Mouse (Mus musculus) myocyte (in vitro differentiated cells): Measurements from ENCODE around the gene Nrip1. TPM values are rescaled to one million over a fixed set of nuclear protein-coding genes. Genes with fewer than 3 reads are reported as not detected.

Experiments used
- H3K27me3 ChIP-seq: one replicate; pipeline ENCODE4 v1.6.1; 2011; ENCODE audit not compliant: control insufficient read depth, insufficient read depth, insufficient read length
- H3K36me3 ChIP-seq: one replicate; pipeline ENCODE4 v1.6.1; 2011; ENCODE audit not compliant: control insufficient read depth, insufficient read depth
- H3K4me2 ChIP-seq: one replicate; pipeline ENCODE4 v1.6.1; 2011; ENCODE audit warnings: low read depth, control low read depth
- H3K4me3 ChIP-seq: one replicate; pipeline ENCODE4 v1.5.1; 2011; ENCODE audit warnings: mild to moderate bottlenecking, control low read depth, moderate library complexity
- H3K79me2 ChIP-seq: one replicate; pipeline ENCODE4 v1.6.1; 2011; ENCODE audit not compliant: control insufficient read depth, insufficient read depth
- H3ac ChIP-seq: one replicate; pipeline ENCODE4 v1.6.1; 2011; ENCODE audit not compliant: control insufficient read depth, insufficient read length
- CEBPB ChIP-seq: IDR thresholded peaks from 2 replicates; pipeline ENCODE4 v1.6.1; 2011; ENCODE audit warnings: mild to moderate bottlenecking, moderate library complexity; ENCODE audit not compliant: poor library complexity, insufficient read depth, severe bottlenecking
- E2F4 ChIP-seq: IDR thresholded peaks from one replicate; pipeline ENCODE4 v1.6.1; 2011; ENCODE audit warnings: mild to moderate bottlenecking, control low read depth, moderate library complexity; ENCODE audit not compliant: insufficient read depth
- MAX ChIP-seq: IDR thresholded peaks from one replicate; pipeline ENCODE4 v1.6.1; 2011; ENCODE audit warnings: low read depth, mild to moderate bottlenecking, control low read depth
- MYOD1 ChIP-seq, 3 experiments: IDR thresholded peaks; one replicate each; pipeline ENCODE4 v1.6.1; 2011; ENCODE audit warnings: control low read depth in 2 of 3, low read depth in 2 of 3, mild to moderate bottlenecking in 2 of 3, moderate library complexity in 1 of 3; ENCODE audit not compliant: insufficient read length in 2 of 3, control insufficient read depth in 1 of 3
- MYOG ChIP-seq, 3 experiments: IDR thresholded peaks; one replicate each; pipeline ENCODE4 v1.6.1; 2011; ENCODE audit warnings: control low read depth in 2 of 3, low read depth in 2 of 3, mild to moderate bottlenecking in 2 of 3; ENCODE audit not compliant: insufficient read length in 2 of 3, control insufficient read depth in 1 of 3, insufficient read depth in 1 of 3
- POLR2A ChIP-seq: IDR thresholded peaks from one replicate; pipeline ENCODE4 v1.6.1; 2011; ENCODE audit warnings: low read depth, mild to moderate bottlenecking, control low read depth, moderate library complexity; ENCODE audit not compliant: insufficient read length
- POLR2AphosphoS2 ChIP-seq: IDR thresholded peaks from one replicate; pipeline ENCODE4 v1.6.1; 2011; ENCODE audit warnings: low read depth, control low read depth; ENCODE audit not compliant: insufficient read length
- REST ChIP-seq: IDR thresholded peaks from one replicate; pipeline ENCODE4 v1.6.1; 2011; ENCODE audit warnings: mild to moderate bottlenecking, control low read depth, moderate library complexity; ENCODE audit not compliant: insufficient read depth, insufficient read length
- SRF ChIP-seq: IDR thresholded peaks from one replicate; pipeline ENCODE4 v1.6.1; 2011; ENCODE audit warnings: low read depth; ENCODE audit not compliant: control insufficient read depth, insufficient read length
- TCF12 ChIP-seq: IDR thresholded peaks from one replicate; pipeline ENCODE4 v1.6.1; 2011; ENCODE audit warnings: mild to moderate bottlenecking, control low read depth; ENCODE audit not compliant: poor library complexity, insufficient read depth, severe bottlenecking
- TCF3 ChIP-seq: IDR thresholded peaks from one replicate; pipeline ENCODE4 v1.6.1; 2011; ENCODE audit warnings: low read depth, control low read depth; ENCODE audit not compliant: insufficient read length
- USF1 ChIP-seq: IDR thresholded peaks from one replicate; pipeline ENCODE4 v1.6.1; 2011; ENCODE audit warnings: low read depth, mild to moderate bottlenecking, control low read depth, moderate library complexity
- polyA plus RNA-seq: library from polyadenylated mRNA; unstranded; fragments of >200 nt; fragmentation: generic; extraction: Trizol; gene quantifications from one replicate; pipeline ENCODE4 v1.2.1, GENCODE M21; 2012; ENCODE audit warnings: missing spikeins

Gene Nrip1
- polyA plus RNA-seq, 1 experiment, result 3.9 TPM

DNA sequence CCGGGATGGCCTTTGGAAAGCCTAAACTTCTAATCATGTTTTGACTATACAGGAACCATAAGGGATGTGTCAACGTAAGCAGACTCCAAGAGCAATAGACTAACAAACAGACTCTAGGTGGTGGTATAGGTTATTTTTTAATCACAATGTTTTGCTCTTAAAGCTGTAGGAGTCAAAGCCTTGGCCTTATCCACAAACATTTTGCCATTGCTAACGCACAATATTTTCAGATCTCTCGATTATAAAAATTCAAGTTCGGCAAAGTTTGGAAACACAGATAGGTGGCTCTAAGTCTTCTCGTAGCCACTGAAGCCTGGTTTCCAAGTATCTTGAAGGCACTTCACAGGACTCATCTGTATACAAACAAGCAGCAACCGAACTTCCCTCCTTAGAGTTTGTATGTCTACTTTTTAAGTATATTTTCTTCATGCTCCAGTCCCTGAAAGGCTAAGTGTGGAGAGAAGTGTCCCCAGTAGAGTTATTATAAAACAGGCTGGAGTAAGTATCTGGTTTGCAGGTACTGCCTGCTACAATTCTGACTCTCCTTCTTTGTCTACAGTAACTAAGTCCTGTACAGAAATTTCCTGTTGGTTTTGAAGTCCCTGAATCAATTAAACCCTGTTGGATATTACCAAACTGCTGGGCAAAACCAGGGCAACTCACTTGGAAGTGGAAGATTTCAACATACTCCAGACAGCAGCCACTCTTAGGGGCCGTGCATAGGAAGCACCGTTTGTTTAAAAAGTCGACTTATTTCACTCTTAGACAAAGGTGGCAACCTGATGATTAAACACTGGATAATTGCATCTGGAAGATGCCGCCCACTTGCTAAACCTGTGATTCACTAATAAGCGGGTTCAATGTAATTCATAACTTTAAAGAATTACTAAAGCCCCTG lies 2.7 kb downstream of the Nrip1 start:
- Histone ChIP-seq H3K79me2 (peaks cover 61% of the 10 kb centered on the region), H3K36me3 (no peaks in the 10 kb centered on the region), H3ac (no peak overlapping the region), H3K4me3 (peak overlapping the region; percentile 50), H3K4me2 (peak overlapping the region; percentile 89), H3K27me3 (no peaks in the 10 kb centered on the region)
- no peak for TF ChIP-seq MAX
- TF ChIP-seq USF1, result no peak
- no peak for TF ChIP-seq REST
- TF ChIP-seq POLR2A, result no peak
- no peak for TF ChIP-seq CEBPB
- no peak for TF ChIP-seq MYOD1 (IDR thresholded peaks at IDR 0.05; ENCODE audit: control insufficient read depth in 1 of 3, insufficient read length in 2 of 3, low read depth in 2 of 3)
- no peak for TF ChIP-seq POLR2AphosphoS2
- TF ChIP-seq SRF, result no peak
- no peak for TF ChIP-seq E2F4
- TF ChIP-seq TCF12, result no peak
- TF ChIP-seq MYOG (IDR thresholded peaks at IDR 0.05; ENCODE audit: control insufficient read depth in 1 of 3, insufficient read depth in 1 of 3, insufficient read length in 2 of 3, low read depth in 2 of 3), result no peak
- TF ChIP-seq TCF3, result no peak

DNA sequence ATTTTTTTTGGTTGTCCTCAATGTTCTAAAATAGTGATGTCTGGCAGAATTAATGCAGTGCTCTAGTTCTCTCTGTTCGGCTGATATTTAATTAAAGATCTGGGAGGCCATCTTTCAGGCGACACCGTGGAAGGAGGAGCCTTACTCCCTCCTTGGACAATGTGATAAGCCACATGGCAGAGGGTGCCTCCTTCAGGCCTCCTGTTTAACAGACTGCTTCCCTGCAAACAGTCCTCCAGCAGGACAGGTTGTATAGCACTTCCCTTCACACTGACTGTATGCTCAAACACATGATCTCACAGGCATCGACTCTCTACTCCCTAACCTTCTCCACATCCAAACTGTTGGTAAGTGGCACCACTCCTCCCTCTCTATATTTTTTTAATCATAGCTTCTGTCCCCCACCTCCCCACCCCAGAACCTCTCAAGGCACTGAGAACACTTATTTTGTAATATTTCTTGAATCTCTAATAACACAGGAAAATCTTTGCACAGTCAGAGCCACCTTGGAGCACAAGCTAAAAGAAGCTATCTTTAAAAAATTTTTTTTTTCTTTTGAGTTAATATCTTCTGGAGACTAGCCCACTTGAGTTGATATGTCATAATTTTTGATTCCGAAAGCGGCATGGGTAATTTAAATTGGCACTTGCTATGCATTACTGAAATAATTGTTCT lies 3.4 kb downstream of the Nrip1 start:
- H3K79me2 ChIP-seq, result peaks cover 69% of the 10 kb centered on the region
- peak overlapping the region; percentile 89 for H3K4me2 ChIP-seq
- TF ChIP-seq POLR2A, result no peak
- TF ChIP-seq TCF12, result no peak
- TF ChIP-seq MYOG (IDR thresholded peaks at IDR 0.05; ENCODE audit: control insufficient read depth in 1 of 3, insufficient read depth in 1 of 3, insufficient read length in 2 of 3, low read depth in 2 of 3), result no peak
- no peak for TF ChIP-seq USF1
- no peak for TF ChIP-seq CEBPB
- no peak for TF ChIP-seq SRF
- TF ChIP-seq POLR2AphosphoS2, result no peak
- no peak for TF ChIP-seq E2F4
- no peak for TF ChIP-seq MAX
- TF ChIP-seq REST, result no peak
- no peak for TF ChIP-seq TCF3
- TF ChIP-seq MYOD1 (IDR thresholded peaks at IDR 0.05; ENCODE audit: control insufficient read depth in 1 of 3, insufficient read length in 2 of 3, low read depth in 2 of 3), result no peak

DNA sequence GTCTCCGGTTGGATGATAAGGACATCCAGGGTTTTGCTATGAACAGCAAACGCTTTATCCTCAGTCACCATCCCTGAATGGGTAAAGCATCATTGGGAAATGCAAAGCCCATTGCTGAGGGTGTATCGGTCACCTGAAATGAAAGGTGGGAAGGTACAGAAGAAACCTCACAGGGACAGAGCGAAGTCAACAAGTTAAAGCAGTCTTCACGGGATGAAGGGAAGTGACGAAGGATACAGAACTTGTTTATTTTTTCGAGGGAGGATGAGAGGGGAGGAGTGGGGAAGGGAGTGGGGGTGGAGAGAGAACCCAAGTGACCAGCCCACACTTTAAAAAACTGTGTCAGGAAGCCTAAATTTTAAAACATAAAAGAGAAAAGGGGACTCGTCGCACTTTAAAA lies 4.4 kb downstream of the Nrip1 start:
- Histone ChIP-seq H3K27me3 (no peaks in the 10 kb centered on the region), H3ac (no peak overlapping the region), H3K4me2 (no peak overlapping the region), H3K36me3 (no peaks in the 10 kb centered on the region), H3K4me3 (no peak overlapping the region), H3K79me2 (peaks cover 78% of the 10 kb centered on the region)
- TF ChIP-seq MYOD1 (IDR thresholded peaks at IDR 0.05; ENCODE audit: control insufficient read depth in 1 of 3, insufficient read length in 2 of 3, low read depth in 2 of 3) (no peak), USF1 (no peak), TCF12 (no peak), CEBPB (no peak), MYOG (IDR thresholded peaks at IDR 0.05; ENCODE audit: control insufficient read depth in 1 of 3, insufficient read depth in 1 of 3, insufficient read length in 2 of 3, low read depth in 2 of 3) (no peak), MAX (no peak), POLR2A (no peak), SRF (no peak), E2F4 (no peak)

More for the DNA sequence above, 3.4 kb downstream of the Nrip1 start:
- H3K27me3 ChIP-seq, result no peaks in the 10 kb centered on the region
- H3K4me3 ChIP-seq, result peak overlapping the region; percentile 50
- no peak overlapping the region for H3ac ChIP-seq
- H3K36me3 ChIP-seq, result no peaks in the 10 kb centered on the region

DNA sequence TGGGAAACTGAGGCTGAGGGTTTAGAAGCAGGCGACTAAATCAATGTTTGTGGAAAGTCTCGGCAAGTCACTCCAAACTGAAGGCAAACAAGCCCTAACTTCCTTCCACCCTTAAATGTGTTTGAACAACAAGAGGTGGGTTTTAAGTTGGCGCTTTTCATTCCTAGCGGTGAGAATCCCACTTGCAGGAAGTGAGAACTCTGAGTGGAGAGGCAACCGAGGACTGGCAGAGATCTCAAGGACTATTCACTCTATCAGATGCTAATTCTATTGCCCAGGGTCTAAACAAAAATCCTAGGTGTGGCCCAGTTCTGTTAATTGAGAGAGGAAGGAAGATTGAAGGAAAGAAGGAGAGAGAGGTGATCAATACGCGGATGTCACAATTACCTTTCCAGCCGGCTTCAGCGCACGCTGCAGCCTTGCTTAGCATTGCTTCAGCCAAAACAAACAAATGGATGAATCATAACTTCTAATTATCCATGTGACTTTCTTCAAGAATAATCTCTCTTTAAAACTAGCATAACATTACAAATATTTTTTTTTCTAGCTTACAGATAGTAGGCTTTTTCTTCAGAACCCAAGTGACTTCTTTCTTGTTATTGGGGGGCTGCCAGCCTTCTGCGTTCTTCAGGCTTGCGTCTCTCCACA lies 6.2 kb downstream of the Nrip1 start:
- no peak for TF ChIP-seq E2F4
- TF ChIP-seq CEBPB, result no peak
- TF ChIP-seq SRF, result no peak
- no peak for TF ChIP-seq TCF12
- no peak for TF ChIP-seq POLR2A
- no peak for TF ChIP-seq TCF3
- TF ChIP-seq REST, result no peak
- TF ChIP-seq USF1, result no peak
- TF ChIP-seq POLR2AphosphoS2, result no peak
- no peak for TF ChIP-seq MYOG (IDR thresholded peaks at IDR 0.05; ENCODE audit: control insufficient read depth in 1 of 3, insufficient read depth in 1 of 3, insufficient read length in 2 of 3, low read depth in 2 of 3)
- TF ChIP-seq MAX, result no peak
- TF ChIP-seq MYOD1 (IDR thresholded peaks at IDR 0.05; ENCODE audit: control insufficient read depth in 1 of 3, insufficient read length in 2 of 3, low read depth in 2 of 3), result no peak
- Histone ChIP-seq H3ac (no peak overlapping the region), H3K4me3 (no peak overlapping the region), H3K36me3 (no peaks in the 10 kb centered on the region), H3K79me2 (peaks cover 97% of the 10 kb centered on the region), H3K4me2 (no peak overlapping the region), H3K27me3 (no peaks in the 10 kb centered on the region)
